Comparison of ENCODE assay signal across 10 mouse cellular contexts in the genomic region with DNA sequence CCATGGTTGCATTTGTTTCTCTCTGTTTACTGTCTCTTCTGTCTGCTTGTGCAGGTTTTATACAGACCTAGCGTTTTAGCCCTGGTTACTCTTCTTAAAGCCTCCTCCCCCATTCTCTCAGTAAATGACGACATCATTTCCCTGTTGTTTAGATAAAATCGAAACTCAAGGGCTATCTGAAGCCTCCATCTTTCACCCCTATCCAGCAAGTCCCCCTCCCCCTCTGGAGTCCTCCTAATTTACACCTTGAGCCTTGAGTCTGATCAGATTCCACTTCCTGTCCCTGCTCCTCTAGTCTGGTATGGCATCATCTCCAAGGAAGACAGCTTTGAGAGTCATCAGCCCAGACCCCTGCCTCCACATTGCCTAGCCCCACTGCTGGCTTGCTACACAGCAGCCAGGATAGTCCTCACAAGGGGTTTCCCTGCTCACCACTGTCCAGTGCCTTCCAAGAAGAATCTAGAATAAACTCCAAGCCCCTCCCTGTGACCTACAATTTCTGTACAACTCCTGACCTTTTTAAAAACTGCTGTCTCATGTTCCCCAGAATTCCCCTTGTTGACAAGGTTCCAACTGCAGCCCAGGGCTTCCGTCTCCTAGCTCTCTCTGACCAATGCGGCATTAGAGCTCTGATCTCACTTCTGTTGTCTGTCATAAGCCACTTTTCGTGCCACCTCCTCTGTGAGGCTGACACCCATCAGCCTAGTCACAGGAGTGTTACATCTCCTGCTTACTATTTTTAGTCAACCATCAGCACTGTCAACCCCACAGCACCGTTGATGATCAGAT. TPM values are rescaled to one million over a fixed set of nuclear protein-coding genes. Genes with fewer than 3 reads are reported as not detected.
DNase-seq lines count a peak whose midpoint lies in the region; ATAC-seq and TF ChIP-seq lines count a peak whose summit lies in the region.
"Had no signal": no experiment of that assay in that cellular context is flagged by ENCODE, and none has a peak within 500 bp of the region (broad histone marks: within the 10 kb centered on the region; RNA-seq: fewer than 3 reads in every experiment).

No protein-coding gene starts in this region.

- H3K9me3 ChIP-seq in midbrain, embryonic 14.5 days (ENCODE audit: control insufficient read depth, low read length), result no peaks in the 10 kb centered on the region
- no peaks in the 10 kb centered on the region for H3K9me3 ChIP-seq in forebrain, postnatal 0 days (ENCODE audit: low read length)
- H3K9me3 ChIP-seq: embryonic facial prominence, embryonic 13.5 days; neural tube, embryonic 13.5 days had no signal

- TF ChIP-seq CTCF in bone marrow macrophage, adult 2 months (IDR thresholded peaks at IDR 0.05; ENCODE audit: low read depth, low read length), result no peak
- no peak for TF ChIP-seq CTCF in forebrain, postnatal 0 days (IDR thresholded peaks at IDR 0.05; ENCODE audit: low read depth)

- peaks cover 35% of the 10 kb centered on the region for H3K4me1 ChIP-seq in bone marrow macrophage, adult 2 months (ENCODE audit: control insufficient read depth, insufficient read depth, low read length)
- no peaks in the 10 kb centered on the region for H3K4me1 ChIP-seq in midbrain, embryonic 14.5 days (ENCODE audit: control insufficient read depth, insufficient read depth, low read length)
- no peaks in the 10 kb centered on the region for H3K4me1 ChIP-seq in forebrain, postnatal 0 days (ENCODE audit: insufficient read depth)
- H3K4me1 ChIP-seq: embryonic facial prominence, embryonic 13.5 days had no signal

- peak overlapping the region; percentile 41 for H3K4me3 ChIP-seq in bone marrow macrophage, adult 2 months (ENCODE audit: insufficient read depth, low read length)
- no peak overlapping the region for H3K4me3 ChIP-seq in midbrain, embryonic 14.5 days (replicated peaks; ENCODE audit: low read depth, low read length)
- no peak overlapping the region for H3K4me3 ChIP-seq in forebrain, postnatal 0 days (ENCODE audit: low read depth, low read length)
- H3K4me3 ChIP-seq: embryonic facial prominence, embryonic 13.5 days; neural tube, embryonic 13.5 days had no signal

- no peak for ATAC-seq in midbrain, embryonic 14.5 days (ENCODE audit: low FRiP score, low TSS enrichment)
- ATAC-seq in forebrain, postnatal 0 days, result no peak

- no peak overlapping the region for H3K4me2 ChIP-seq in midbrain, embryonic 14.5 days (ENCODE audit: low read length)
- no peak overlapping the region for H3K4me2 ChIP-seq in forebrain, postnatal 0 days (ENCODE audit: low read depth)
- H3K4me2 ChIP-seq: embryonic facial prominence, embryonic 13.5 days; neural tube, embryonic 13.5 days had no signal

- H3K27me3 ChIP-seq in midbrain, embryonic 14.5 days (ENCODE audit: control insufficient read depth, insufficient read depth, low read length), result no peaks in the 10 kb centered on the region
- H3K27me3 ChIP-seq in forebrain, postnatal 0 days (ENCODE audit: insufficient read depth, low read length), result no peaks in the 10 kb centered on the region
- H3K27me3 ChIP-seq: embryonic facial prominence, embryonic 13.5 days; neural tube, embryonic 13.5 days had no signal

- H3K36me3 ChIP-seq in midbrain, embryonic 14.5 days (ENCODE audit: control insufficient read depth, insufficient read depth, low read length), result no peaks in the 10 kb centered on the region
- no peaks in the 10 kb centered on the region for H3K36me3 ChIP-seq in forebrain, postnatal 0 days (ENCODE audit: insufficient read depth)
- H3K36me3 ChIP-seq: embryonic facial prominence, embryonic 13.5 days; neural tube, embryonic 13.5 days had no signal

- TF ChIP-seq POLR2A in bone marrow macrophage, adult 2 months (IDR thresholded peaks at IDR 0.05; ENCODE audit: borderline replicate concordance, low read depth, low read length), result no peak

- 74% methylated on average over 7 of the region's 7 CpGs for WGBS in midbrain, embryonic 14.5 days
- WGBS in forebrain, postnatal 0 days, result 69% methylated on average over 7 of the region's 7 CpGs

- H3K9ac ChIP-seq in midbrain, embryonic 14.5 days (replicated peaks; ENCODE audit: low read length), result no peak overlapping the region
- H3K9ac ChIP-seq in forebrain, postnatal 0 days, result no peak overlapping the region
- H3K9ac ChIP-seq: embryonic facial prominence, embryonic 13.5 days; neural tube, embryonic 13.5 days had no signal

- DNase-seq in MEL-GATA-1-ER (ENCODE audit: extremely low read depth, low read depth), result peak; percentile 22
- peak; percentile 90 for DNase-seq in induced T-regulatory cell, adult 2 months (ENCODE audit: low read depth)
- peak; percentile 35 to 67 for DNase-seq in monocyte, adult 2 months (ENCODE audit: low read depth in 1 of 2, low spot score in 2 of 2)
- no peak for DNase-seq in midbrain, embryonic 14.5 days
- no peak for DNase-seq in urinary bladder, adult 2 months (ENCODE audit: low spot score)
- no peak for DNase-seq in cerebellum, postnatal 36 days
- DNase-seq in forebrain, postnatal 0 days, result no peak

- peak overlapping the region; percentile 89 for H3K27ac ChIP-seq in bone marrow macrophage, adult 2 months (ENCODE audit: insufficient read depth, low read depth, low read length)
- H3K27ac ChIP-seq in midbrain, embryonic 14.5 days (replicated peaks; ENCODE audit: low read depth, low read length), result no peak overlapping the region
- no peak overlapping the region for H3K27ac ChIP-seq in forebrain, postnatal 0 days (ENCODE audit: low read depth, low read length)
- H3K27ac ChIP-seq: embryonic facial prominence, embryonic 13.5 days; neural tube, embryonic 13.5 days had no signal

RNA-seq across cellular contexts. Expression of a gene that starts 16.8 kb away (rescaled TPM):
- not detected in 2 replicates for polyA plus RNA-seq in bone marrow macrophage, adult 2 months (2012; ENCODE audit: insufficient read depth, insufficient read length, missing spikeins)
- polyA plus RNA-seq in midbrain, embryonic 14.5 days (2014; fragmentation: Nextera tagmentation; extraction: Ambion mirVana), result not detected in 2 replicates
- 1.7 and 3.0 TPM in 2 replicates for polyA plus RNA-seq in urinary bladder, adult 2 months (2012; rRNA removed)
- not detected in 2 replicates for total RNA-seq in forebrain, postnatal 0 days (2014; rRNA removed)
- not detected in 2 replicates for polyA plus RNA-seq in forebrain, postnatal 0 days (2015; fragmentation: Nextera tagmentation; extraction: Ambion mirVana)
- polyA plus RNA-seq: embryonic facial prominence, embryonic 13.5 days; neural tube, embryonic 13.5 days had no signal

Comparison
In these comparisons a context has a peak if more than half of its experiments do, and no peak if none do; other contexts are left out.
1. DNase-seq: peak in MEL-GATA-1-ER (single experiment), induced T-regulatory cell, adult 2 months (single experiment) and monocyte, adult 2 months (2 of 2); none in midbrain, embryonic 14.5 days (single experiment), urinary bladder, adult 2 months (single experiment), cerebellum, postnatal 36 days (0 of 2) and forebrain, postnatal 0 days (single experiment).